ENCODE assay signal across 24 mouse cellular contexts in genomic region chr4:25713907-25714306, GRCm38 (mm10).
A peak's percentile ranks its signal among the peaks of the same experiment; 100 is the strongest.
DNase-seq lines count a peak whose midpoint lies in the region; ATAC-seq and TF ChIP-seq lines count a peak whose summit lies in the region.
"Had no signal": no experiment of that assay in that cellular context is flagged by ENCODE, and none has a peak within 500 bp of the region (broad histone marks: within the 10 kb centered on the region; RNA-seq: fewer than 3 reads in every experiment).

No protein-coding gene starts in this region.

- no peak overlapping the region for H3K4me2 ChIP-seq in hindbrain, embryonic 14.5 days (replicated peaks)
- H3K4me2 ChIP-seq in hindbrain, postnatal 0 days (ENCODE audit: low read depth, low read length) = no peak overlapping the region
- no peak overlapping the region for H3K4me2 ChIP-seq in hindbrain, embryonic 11.5 days (replicated peaks; ENCODE audit: low read depth, low read length)
- H3K4me2 ChIP-seq in midbrain, embryonic 15.5 days = no peak overlapping the region
- H3K4me2 ChIP-seq: embryonic facial prominence, embryonic 12.5 days; embryonic facial prominence, embryonic 15.5 days; heart, embryonic 11.5 days had no signal

- no peaks in the 10 kb centered on the region for H3K27me3 ChIP-seq in hindbrain, embryonic 14.5 days (ENCODE audit: control insufficient read depth, insufficient read depth, low read length)
- no peaks in the 10 kb centered on the region for H3K27me3 ChIP-seq in hindbrain, embryonic 10.5 days (ENCODE audit: insufficient read depth, poor library complexity, severe bottlenecking)
- H3K27me3 ChIP-seq in hindbrain, postnatal 0 days (ENCODE audit: insufficient read depth, low read length) = no peaks in the 10 kb centered on the region
- H3K27me3 ChIP-seq in hindbrain, embryonic 11.5 days (ENCODE audit: control insufficient read depth, insufficient read depth, low read length) = no peaks in the 10 kb centered on the region
- H3K27me3 ChIP-seq in midbrain, embryonic 15.5 days (replicated peaks) = no peaks in the 10 kb centered on the region
- no peaks in the 10 kb centered on the region for H3K27me3 ChIP-seq in midbrain, embryonic 10.5 days (ENCODE audit: low read depth, poor library complexity, severe bottlenecking)
- H3K27me3 ChIP-seq: embryonic facial prominence, embryonic 12.5 days; embryonic facial prominence, embryonic 15.5 days had no signal

- no peaks in the 10 kb centered on the region for H3K9me3 ChIP-seq in hindbrain, embryonic 14.5 days (ENCODE audit: control insufficient read depth, low read length)
- peaks cover 4% of the 10 kb centered on the region; the same call in 1 of the 2 replicates for H3K9me3 ChIP-seq in hindbrain, embryonic 10.5 days
- no peaks in the 10 kb centered on the region for H3K9me3 ChIP-seq in hindbrain, postnatal 0 days (ENCODE audit: low read length)
- H3K9me3 ChIP-seq in hindbrain, embryonic 11.5 days (ENCODE audit: control insufficient read depth, low read length) = no peaks in the 10 kb centered on the region
- H3K9me3 ChIP-seq in midbrain, embryonic 15.5 days = no peaks in the 10 kb centered on the region
- peaks cover 7% of the 10 kb centered on the region; the same call in 1 of the 2 replicates for H3K9me3 ChIP-seq in midbrain, embryonic 10.5 days (replicated peaks)
- H3K9me3 ChIP-seq: embryonic facial prominence, embryonic 12.5 days; embryonic facial prominence, embryonic 15.5 days had no signal

- no peak overlapping the region for H3K27ac ChIP-seq in hindbrain, embryonic 14.5 days
- H3K27ac ChIP-seq in hindbrain, embryonic 10.5 days = no peak overlapping the region
- no peak overlapping the region for H3K27ac ChIP-seq in hindbrain, postnatal 0 days
- no peak overlapping the region for H3K27ac ChIP-seq in hindbrain, embryonic 11.5 days (ENCODE audit: low read depth, low read length)
- H3K27ac ChIP-seq in midbrain, embryonic 15.5 days = no peak overlapping the region
- H3K27ac ChIP-seq in midbrain, embryonic 10.5 days (replicated peaks) = no peak overlapping the region
- H3K27ac ChIP-seq: embryonic facial prominence, embryonic 12.5 days; embryonic facial prominence, embryonic 15.5 days; gastrocnemius, adult 2 months had no signal

- no peaks in the 10 kb centered on the region for H3K36me3 ChIP-seq in hindbrain, embryonic 14.5 days (replicated peaks; ENCODE audit: control insufficient read depth, insufficient read depth)
- no peaks in the 10 kb centered on the region for H3K36me3 ChIP-seq in hindbrain, embryonic 10.5 days
- no peaks in the 10 kb centered on the region for H3K36me3 ChIP-seq in hindbrain, postnatal 0 days (ENCODE audit: insufficient read depth, low read length)
- H3K36me3 ChIP-seq in hindbrain, embryonic 11.5 days (ENCODE audit: control insufficient read depth, insufficient read depth, low read length) = no peaks in the 10 kb centered on the region
- H3K36me3 ChIP-seq in midbrain, embryonic 15.5 days (replicated peaks) = no peaks in the 10 kb centered on the region
- H3K36me3 ChIP-seq in midbrain, embryonic 10.5 days = no peaks in the 10 kb centered on the region
- H3K36me3 ChIP-seq: embryonic facial prominence, embryonic 12.5 days; embryonic facial prominence, embryonic 15.5 days had no signal

- TF ChIP-seq CTCF in hindbrain, postnatal 0 days (IDR thresholded peaks at IDR 0.05; ENCODE audit: low read depth) = no peak

- no peak overlapping the region for H3K4me3 ChIP-seq in hindbrain, embryonic 14.5 days (replicated peaks; ENCODE audit: low read length)
- H3K4me3 ChIP-seq in hindbrain, embryonic 10.5 days = no peak overlapping the region
- no peak overlapping the region for H3K4me3 ChIP-seq in hindbrain, postnatal 0 days (ENCODE audit: low read length)
- H3K4me3 ChIP-seq in hindbrain, embryonic 11.5 days (ENCODE audit: low read depth, low read length) = no peak overlapping the region
- H3K4me3 ChIP-seq in midbrain, embryonic 15.5 days = no peak overlapping the region
- H3K4me3 ChIP-seq in midbrain, embryonic 10.5 days = no peak overlapping the region
- H3K4me3 ChIP-seq: embryonic facial prominence, embryonic 12.5 days; embryonic facial prominence, embryonic 15.5 days; gastrocnemius, adult 2 months had no signal

- H3K4me1 ChIP-seq in hindbrain, embryonic 14.5 days (replicated peaks; ENCODE audit: control insufficient read depth, insufficient read depth, low read length) = no peaks in the 10 kb centered on the region
- no peaks in the 10 kb centered on the region for H3K4me1 ChIP-seq in hindbrain, embryonic 10.5 days (replicated peaks)
- H3K4me1 ChIP-seq in hindbrain, postnatal 0 days (ENCODE audit: insufficient read depth, low read length) = no peaks in the 10 kb centered on the region
- H3K4me1 ChIP-seq in hindbrain, embryonic 11.5 days (replicated peaks; ENCODE audit: control insufficient read depth, insufficient read depth, low read length) = no peaks in the 10 kb centered on the region
- H3K4me1 ChIP-seq in midbrain, embryonic 15.5 days = no peaks in the 10 kb centered on the region
- H3K4me1 ChIP-seq in midbrain, embryonic 10.5 days = no peaks in the 10 kb centered on the region
- H3K4me1 ChIP-seq: embryonic facial prominence, embryonic 12.5 days; embryonic facial prominence, embryonic 15.5 days had no signal

- H3K9ac ChIP-seq in hindbrain, embryonic 14.5 days = no peak overlapping the region
- H3K9ac ChIP-seq in hindbrain, postnatal 0 days (replicated peaks; ENCODE audit: low read length) = no peak overlapping the region
- no peak overlapping the region for H3K9ac ChIP-seq in hindbrain, embryonic 11.5 days (ENCODE audit: low read depth, low read length)
- no peak overlapping the region for H3K9ac ChIP-seq in midbrain, embryonic 15.5 days
- H3K9ac ChIP-seq: embryonic facial prominence, embryonic 12.5 days; embryonic facial prominence, embryonic 15.5 days; forebrain, postnatal 0 days had no signal

- peak; percentile 36; the same call in 1 of the 2 replicates for ATAC-seq in cerebellum, adult (ENCODE audit: insufficient number of reproducible peaks, low FRiP score, low TSS enrichment)
- peak; percentile 62; the same call in 1 of the 2 replicates for ATAC-seq in hindbrain, embryonic 14.5 days (ENCODE audit: low FRiP score)
- peak; percentile 76 for ATAC-seq in hindbrain, postnatal 0 days
- ATAC-seq in hindbrain, embryonic 11.5 days (ENCODE audit: low FRiP score) = no peak
- 0 out of 2 replicates have a peak, but pooled peaks have one; percentile 45 for ATAC-seq in midbrain, embryonic 15.5 days (replicated peaks)
- ATAC-seq: activated CD4-positive, CD25-positive, alpha-beta regulatory T cell, adult 4 months; forebrain, embryonic 14.5 days; forebrain, postnatal 0 days; inflammation-experienced regulatory T-cells, adult 6 months; intestine, embryonic 16.5 days had no signal

- WGBS in hindbrain, embryonic 14.5 days = 39% methylated on average over 2 of the region's 2 CpGs
- 60% methylated on average over 2 of the region's 2 CpGs for WGBS in hindbrain, embryonic 10.5 days
- 28% methylated on average over 2 of the region's 2 CpGs for WGBS in hindbrain, postnatal 0 days
- WGBS in hindbrain, embryonic 11.5 days = 54% methylated on average over 2 of the region's 2 CpGs
- 47% methylated on average over 2 of the region's 2 CpGs for WGBS in midbrain, embryonic 15.5 days
- 74% methylated on average over 2 of the region's 2 CpGs for WGBS in midbrain, embryonic 10.5 days

- no peak for DNase-seq in cerebellum, postnatal 14 days
- DNase-seq in hindbrain, embryonic 14.5 days (ENCODE audit: low spot score) = peak; percentile 29
- no peak for DNase-seq in hindbrain, embryonic 10.5 days (ENCODE audit: low spot score)
- peak; percentile 29 for DNase-seq in hindbrain, postnatal 0 days (ENCODE audit: low spot score)
- no peak for DNase-seq in hindbrain, embryonic 11.5 days (ENCODE audit: low spot score)
- DNase-seq in midbrain, embryonic 10.5 days (ENCODE audit: low spot score) = no peak
- DNase-seq: adrenal gland, postnatal 10 days; adrenal gland, postnatal 36 days; cerebellum, adult 18-20 months; cerebellum, postnatal 25 days; forebrain, postnatal 0 days; gastrocnemius, adult 2 months; gastrocnemius, postnatal 14 days; heart, adult 11 months; kidney, adult 18-20 months had no signal

Comparison
In these comparisons a context has a peak if more than half of its experiments do, and no peak if none do; other contexts are left out.
1. DNase-seq: peak in hindbrain, embryonic 14.5 days (single experiment) and hindbrain, postnatal 0 days (single experiment); none in cerebellum, postnatal 14 days (0 of 2), hindbrain, embryonic 10.5 days (single experiment), hindbrain, embryonic 11.5 days (single experiment) and midbrain, embryonic 10.5 days (single experiment).